Mouse (Mus musculus): ENCODE measurements around the gene Ift46.
"Not testable (repeated sequence)": the region's sequence is repeated elsewhere in the genome, so short reads cannot be mapped to it uniquely, and the experiment has no call there.

The Ift46 gene

GRCm38 (mm10) chr9:44735886-44736285 lies 31.8 kb upstream of the Ift46 start:
- DNase-seq (ENCODE audit: low spot score in 2 of 2), result no peak

GRCm38 (mm10) chr9:44736301-44736700 lies 31.4 kb upstream of the Ift46 start:
- no peak for DNase-seq (ENCODE audit: low spot score in 2 of 2)

- DNase-seq (ENCODE audit: low spot score in 2 of 2), result no peak
Observed at GRCm38 (mm10) chr9:44737240-44737949, 30.3 kb upstream of the Ift46 start.

GRCm38 (mm10) chr9:44740663-44741192 lies 27.0 kb upstream of the Ift46 start:
- DNase-seq (ENCODE audit: low spot score in 2 of 2), result no peak

- no peak for DNase-seq (ENCODE audit: low spot score in 2 of 2)
Observed at GRCm38 (mm10) chr9:44745371-44745770, 22.3 kb upstream of the Ift46 start.

GRCm38 (mm10) chr9:44746666-44747065 lies 21.0 kb upstream of the Ift46 start:
- DNase-seq (ENCODE audit: low spot score in 2 of 2), result no peak

GRCm38 (mm10) chr9:44747341-44747740 lies 20.4 kb upstream of the Ift46 start:
- DNase-seq (ENCODE audit: low spot score in 2 of 2), result no peak

GRCm38 (mm10) chr9:44748473-44748872 lies 19.2 kb upstream of the Ift46 start:
- DNase-seq (ENCODE audit: low spot score in 2 of 2), result no peak

- DNase-seq (ENCODE audit: low spot score in 2 of 2), result no peak
Observed at GRCm38 (mm10) chr9:44760873-44761272, 6.8 kb upstream of the Ift46 start.

GRCm38 (mm10) chr9:44768029-44768394 lies 304 bp downstream of the Ift46 start:
- not testable (repeated sequence) for DNase-seq (ENCODE audit: low spot score in 2 of 2)

- DNase-seq (ENCODE audit: low spot score in 2 of 2), result no peak
Observed at GRCm38 (mm10) chr9:44771376-44771775, 3.7 kb downstream of the Ift46 start.

- DNase-seq (ENCODE audit: low spot score in 2 of 2), result no peak
Observed at GRCm38 (mm10) chr9:44772392-44772749, 4.7 kb downstream of the Ift46 start.

- DNase-seq (ENCODE audit: low spot score in 2 of 2), result peak; percentile 93 to 97
Observed at GRCm38 (mm10) chr9:44772750-44773651, 5.3 kb downstream of the Ift46 start.

GRCm38 (mm10) chr9:44792842-44793241 lies 25.1 kb downstream of the Ift46 start:
- no peak for DNase-seq (ENCODE audit: low spot score in 2 of 2)

GRCm38 (mm10) chr9:44798298-44798697 lies 30.6 kb downstream of the Ift46 start:
- no peak for DNase-seq (ENCODE audit: low spot score in 2 of 2)

GRCm38 (mm10) chr9:44799102-44799957 lies 31.6 kb downstream of the Ift46 start, which contains the start of gene Tmem25:
Tmem25 (minus strand) TSS chr9:44799307.
- DNase-seq (ENCODE audit: low spot score in 2 of 2), result peak; percentile 77 to 85

- no peak for DNase-seq (ENCODE audit: low spot score in 2 of 2)
Observed at GRCm38 (mm10) chr9:44799958-44800324, 32.2 kb downstream of the Ift46 start.

GRCm38 (mm10) chr9:44801669-44802068 lies 34.0 kb downstream of the Ift46 start:
- no peak for DNase-seq (ENCODE audit: low spot score in 2 of 2)

- no peak for DNase-seq (ENCODE audit: low spot score in 2 of 2)
Observed at GRCm38 (mm10) chr9:44802808-44803450, 35.2 kb downstream of the Ift46 start, which contains the start of gene Ttc36. Ttc36 (minus strand) TSS chr9:44803072.

GRCm38 (mm10) chr9:44804678-44805077 lies 37.0 kb downstream of the Ift46 start:
- no peak for DNase-seq (ENCODE audit: low spot score in 2 of 2)

- DNase-seq (ENCODE audit: low spot score in 2 of 2), result no peak
Observed at GRCm38 (mm10) chr9:44805536-44805935, 37.8 kb downstream of the Ift46 start.

Data from spleen, postnatal 4 days (tissue).